Mouse (Mus musculus) kidney, postnatal 10 days (tissue): ENCODE measurements at regions not wholly inside any gene's neighbourhood (a gene's known extent, or its start where the extent isn't known, plus 50 kb on each side); places are given as distances from the start of the nearest gene placed in this dataset.
"Not testable (repeated sequence)": the region's sequence is repeated elsewhere in the genome, so short reads cannot be mapped to it uniquely, and the experiment has no call there.

Experiments used
- DNase-seq: peaks from one replicate; pipeline ENCODE4 v3.0.0; 2021; ENCODE audit warnings: mixed read lengths

DNA sequence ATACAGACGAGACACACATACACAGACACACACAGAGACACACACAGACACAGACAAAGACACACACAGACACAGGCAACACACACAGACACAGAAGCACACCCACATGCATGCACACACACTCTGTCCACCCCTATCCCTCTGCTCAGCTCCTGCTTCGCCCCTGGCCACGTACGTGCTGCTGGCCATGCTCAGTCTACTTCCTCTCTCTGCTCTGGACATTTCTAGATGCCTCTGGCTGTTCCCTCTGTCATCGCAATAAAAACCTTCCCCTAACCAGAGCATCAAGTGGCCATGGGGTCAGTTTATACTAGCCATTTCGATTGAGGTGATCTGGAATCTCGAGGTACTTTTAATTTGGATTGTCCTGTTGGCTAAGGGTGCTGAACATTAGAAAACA is 118.9 kb upstream of the Slc38a2 start:
- no peak for DNase-seq

DNA sequence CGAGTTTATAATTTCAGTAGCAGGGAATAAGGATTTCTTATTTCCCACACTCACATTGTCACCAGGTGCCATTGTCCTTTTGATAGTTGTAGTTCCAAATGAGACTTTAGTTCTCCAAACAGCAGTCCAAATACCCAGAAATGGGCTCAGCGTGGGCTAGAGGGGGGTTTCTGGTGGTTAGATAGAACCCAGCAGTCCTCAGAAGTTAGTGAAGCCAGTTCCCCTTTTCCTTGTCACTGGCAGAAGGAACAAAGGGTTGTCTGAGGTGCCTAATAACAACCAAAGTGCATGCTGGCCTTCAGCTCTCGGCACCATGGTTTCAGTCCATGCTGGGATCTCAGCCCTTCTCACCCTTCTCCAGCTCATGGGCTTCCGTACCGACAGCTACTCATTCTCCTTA is 118.1 kb upstream of the Slc38a2 start:
- DNase-seq: no peak

DNA sequence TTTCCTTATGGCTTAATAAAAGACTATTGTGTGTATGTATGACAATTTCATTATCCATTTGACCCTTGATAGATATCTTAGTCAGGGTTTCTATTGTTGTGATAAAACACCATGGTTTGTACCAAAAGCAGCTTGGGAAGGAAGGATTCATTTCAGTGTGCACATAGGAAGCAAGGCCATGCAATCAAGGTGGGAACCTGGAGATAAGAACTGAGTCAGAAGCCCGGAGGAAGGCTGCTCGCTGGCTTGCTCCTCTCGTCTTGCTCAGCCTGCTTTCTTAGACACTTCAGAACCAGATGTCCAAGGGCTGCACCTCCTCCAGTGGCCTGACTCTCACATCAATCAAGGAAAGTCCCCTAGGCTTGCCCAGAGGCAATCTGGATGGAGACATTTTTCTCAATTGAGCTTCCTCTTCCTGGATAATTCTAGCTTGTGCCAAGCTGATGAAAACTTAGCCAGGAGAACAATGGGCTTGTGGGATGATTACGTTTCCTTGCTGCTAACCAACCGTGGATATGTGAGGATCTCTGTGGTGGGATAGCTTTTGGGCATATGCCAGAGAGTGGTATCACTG is 117.6 kb upstream of the Slc38a2 start:
- no peak for DNase-seq

DNA sequence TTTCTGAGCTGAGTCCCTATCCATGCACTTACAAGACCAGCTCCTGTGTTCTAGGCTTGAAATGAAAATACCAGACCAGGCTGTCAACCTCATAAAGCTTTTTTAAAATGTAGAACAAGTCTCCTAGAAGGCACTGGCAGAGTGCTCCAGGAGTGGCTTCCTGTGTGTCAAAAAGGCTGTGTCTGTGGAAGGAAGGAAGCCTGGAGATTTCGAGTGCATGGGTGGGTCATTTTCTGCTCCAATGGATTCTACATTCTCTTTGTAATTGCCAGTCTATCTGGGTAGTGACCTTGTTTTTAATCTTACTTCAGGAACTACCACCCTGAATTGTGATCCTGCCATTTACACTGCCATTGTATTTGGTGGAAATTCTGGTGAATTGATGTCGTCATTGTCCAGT is 113.9 kb upstream of the Slc38a2 start:
- DNase-seq: no peak

DNA sequence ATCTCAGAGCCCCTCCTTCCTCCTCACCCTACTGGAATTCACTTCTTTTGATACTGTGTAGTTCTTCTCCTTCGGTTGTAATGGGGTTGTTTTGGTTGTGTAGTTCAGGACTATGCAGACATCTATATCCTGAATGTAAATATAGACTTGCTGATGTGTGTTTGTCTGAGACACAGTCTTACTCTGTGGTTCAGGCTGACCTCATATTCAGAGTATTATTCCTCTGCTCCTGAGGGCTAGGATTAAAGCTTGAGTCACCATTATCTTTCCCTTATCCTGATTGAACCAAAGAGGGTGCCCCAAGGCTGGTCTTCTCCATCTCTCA is 103.2 kb upstream of the Slc38a2 start:
- no peak for DNase-seq

DNA sequence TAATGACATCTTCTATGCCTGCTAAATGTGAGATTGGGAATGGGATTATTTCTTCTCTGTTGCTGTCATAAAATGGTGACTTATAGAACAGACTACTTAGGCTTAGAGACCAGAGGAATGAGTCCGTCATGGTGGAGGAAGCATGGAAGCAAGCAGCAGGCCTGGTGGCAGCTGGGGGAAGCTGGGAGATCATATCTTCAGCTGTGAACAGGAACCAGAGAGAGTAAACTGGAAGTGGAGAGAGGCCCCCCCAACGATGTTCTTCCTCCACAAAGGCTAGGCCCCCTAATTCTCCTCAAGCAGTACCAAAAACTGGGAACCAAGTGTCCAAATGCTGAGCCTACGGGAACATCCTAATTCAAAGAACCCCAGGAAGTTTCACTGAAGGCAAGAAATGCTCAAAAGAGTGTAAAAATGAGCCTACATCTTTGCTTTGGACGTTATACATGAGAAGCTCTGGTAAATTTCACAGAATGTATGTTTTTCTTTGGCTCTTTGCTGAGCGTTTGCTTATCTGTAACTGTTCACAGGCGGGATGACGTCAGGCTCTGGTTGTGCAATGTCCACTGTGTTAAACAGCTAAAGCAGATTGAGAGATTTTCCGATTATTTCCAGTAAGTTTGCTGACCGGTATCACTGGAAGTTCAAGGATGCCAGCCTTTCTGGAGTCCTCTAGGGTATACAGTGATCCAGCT is 102.7 kb upstream of the Slc38a2 start:
- DNase-seq: peak; percentile 29

DNA sequence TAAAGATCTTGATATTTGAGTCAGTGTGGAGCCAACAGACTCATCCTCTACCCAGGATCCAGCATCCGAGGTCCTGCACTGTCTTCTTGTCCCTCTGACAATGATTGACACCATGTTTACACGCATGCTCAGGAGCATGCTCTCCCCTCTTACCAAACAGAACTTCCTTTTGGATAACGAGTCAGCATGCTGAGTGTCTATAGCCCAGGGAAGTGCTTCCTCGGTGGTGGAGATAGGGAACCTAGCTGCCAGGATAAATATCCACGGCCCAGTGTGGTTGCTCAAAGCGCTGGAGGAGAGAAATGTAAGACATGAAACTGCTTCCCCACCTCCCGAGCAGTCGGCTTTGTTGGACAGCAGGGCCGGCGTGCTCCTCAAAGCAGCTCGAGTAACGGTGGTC is 99.7 kb upstream of the Slc38a2 start:
- peak; percentile 22 for DNase-seq

DNA sequence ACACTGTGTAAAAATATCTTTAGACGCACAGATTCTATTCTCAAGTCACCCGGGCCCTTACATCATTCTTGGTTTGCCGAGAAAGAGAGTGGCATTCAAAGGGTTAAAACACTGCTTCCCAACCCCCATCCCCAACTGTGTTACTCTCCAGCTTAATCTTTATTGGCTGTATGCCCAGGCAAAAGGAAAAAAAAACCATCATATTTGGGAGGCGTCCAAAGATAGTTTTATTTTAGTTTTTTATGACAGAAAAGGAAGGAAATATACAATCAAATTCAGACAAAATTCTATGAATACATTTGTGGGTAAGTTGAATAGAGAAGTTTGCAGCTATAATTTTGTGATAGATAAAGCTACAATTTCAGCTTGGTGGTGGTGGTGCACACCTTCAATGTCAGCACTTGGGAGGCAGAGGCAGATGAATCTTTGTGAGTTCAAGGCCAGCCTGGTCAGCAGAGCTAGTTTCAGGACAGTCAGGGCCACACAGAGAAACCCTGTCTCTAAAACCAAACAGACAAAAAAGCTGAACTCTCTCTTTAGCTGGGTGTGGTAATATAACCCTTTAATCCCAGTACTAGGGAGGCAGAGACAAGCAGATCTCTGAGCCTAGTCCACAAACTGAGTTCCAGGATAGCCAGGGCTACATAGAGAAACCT is 98.2 kb upstream of the Slc38a2 start:
- peak; percentile 59 for DNase-seq

DNA sequence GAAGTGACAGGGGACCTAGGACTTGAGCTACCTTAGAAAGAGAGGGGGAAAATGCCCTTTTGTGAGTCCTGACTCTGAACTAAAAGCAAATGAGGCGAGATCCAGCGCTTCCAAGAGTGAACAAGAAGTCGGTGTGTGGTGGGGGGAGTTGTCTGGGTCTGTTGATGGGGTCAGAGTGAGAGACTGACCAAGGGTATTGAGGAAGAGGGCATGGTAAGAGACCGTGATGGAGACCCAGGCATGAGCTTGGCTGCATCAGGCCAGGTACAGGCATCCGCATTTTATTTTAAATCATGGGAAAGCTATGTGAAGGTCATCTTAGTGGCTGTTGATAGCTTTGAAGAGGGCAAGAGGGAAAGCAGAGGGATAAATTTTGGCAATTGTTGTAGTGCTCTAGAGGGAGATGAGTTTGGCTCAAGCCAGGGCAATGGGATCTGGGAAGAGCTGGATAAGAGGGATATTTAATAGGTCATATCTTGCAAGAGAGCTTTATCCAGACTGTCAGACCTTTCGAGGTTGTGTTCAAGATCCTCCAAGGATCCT is 94.7 kb upstream of the Slc38a2 start:
- no peak for DNase-seq

DNA sequence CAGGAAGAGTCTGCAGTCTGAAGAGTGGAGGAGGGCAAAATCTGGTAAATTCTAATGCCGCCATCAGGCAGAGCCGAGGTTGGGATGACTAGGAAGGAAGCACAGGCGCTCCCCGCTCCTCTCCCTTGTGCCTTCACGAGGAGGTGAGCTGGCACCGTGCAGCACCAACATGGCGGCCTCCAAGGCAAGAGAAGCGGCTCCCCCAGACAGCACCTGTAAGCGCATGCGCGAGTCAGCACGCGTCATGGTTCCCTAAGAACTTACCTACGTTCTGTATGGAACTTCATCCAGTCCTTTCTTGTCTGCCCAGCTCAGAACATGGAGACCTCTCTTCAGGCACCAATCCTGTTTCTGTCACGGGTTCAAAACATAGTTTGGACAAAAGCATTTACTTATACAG is 93.7 kb upstream of the Slc38a2 start:
- DNase-seq: no peak

DNA sequence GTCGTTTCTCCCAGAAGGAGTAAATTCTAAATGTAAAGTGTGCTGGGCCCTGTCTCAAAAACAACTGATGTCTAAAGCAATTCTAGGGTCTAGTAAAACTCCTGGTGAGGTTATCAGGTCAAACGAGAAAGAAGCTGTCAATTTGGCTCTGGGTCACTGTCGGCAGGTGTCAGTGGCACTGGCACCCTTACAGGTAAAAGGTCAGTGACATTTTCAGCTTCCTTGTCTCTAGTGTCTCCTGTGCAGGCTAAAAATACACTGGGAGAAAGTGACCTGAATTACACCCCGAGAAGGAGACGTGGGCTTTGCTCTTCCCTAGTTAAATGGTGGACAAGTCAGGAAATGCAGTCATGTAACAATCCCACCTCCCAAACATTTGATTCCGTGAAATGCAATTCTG is 91.8 kb upstream of the Slc38a2 start:
- DNase-seq: no peak

DNA sequence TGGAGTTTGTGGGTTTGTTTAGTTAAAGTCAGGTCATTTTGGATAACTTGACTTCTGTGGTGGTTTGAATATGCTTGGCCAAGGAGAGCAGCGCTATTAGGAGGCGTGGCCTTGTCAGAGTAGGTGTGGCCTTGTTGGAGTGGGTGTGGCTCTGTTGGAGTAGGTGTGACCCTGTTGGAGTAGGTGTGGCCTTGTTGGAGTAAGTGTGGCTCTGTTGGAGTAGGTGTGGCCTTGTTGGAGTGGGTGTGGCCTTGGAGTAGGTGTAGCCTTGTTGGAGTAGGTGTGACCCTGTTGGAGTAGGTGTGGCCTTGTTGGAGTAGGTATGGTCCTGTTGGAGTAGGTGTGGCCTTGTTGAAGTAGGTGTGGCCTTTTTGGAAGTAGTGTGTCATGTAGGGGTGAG is 88.4 kb upstream of the Slc38a2 start:
- DNase-seq: not testable (repeated sequence)

DNA sequence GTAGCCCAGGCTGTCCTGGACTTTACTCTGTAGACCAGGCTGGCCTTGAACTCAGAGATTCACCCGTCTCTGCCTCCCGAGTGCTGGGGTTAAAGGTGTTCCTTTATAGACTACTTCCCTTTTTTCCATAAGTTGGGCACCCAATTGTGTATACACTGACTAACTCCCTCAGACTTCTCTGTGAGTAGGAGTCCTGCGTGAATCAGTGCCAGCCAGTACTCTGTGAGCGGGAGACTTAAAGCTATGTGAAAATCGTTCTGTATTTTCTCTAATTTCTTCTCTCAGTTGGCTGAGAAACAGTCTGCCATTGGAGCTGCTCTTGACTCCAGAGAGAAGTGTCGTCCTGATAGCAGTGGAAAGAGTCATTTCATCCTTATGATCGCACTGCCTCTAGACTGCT is 85.0 kb upstream of the Slc38a2 start:
- peak; percentile 0 for DNase-seq

DNA sequence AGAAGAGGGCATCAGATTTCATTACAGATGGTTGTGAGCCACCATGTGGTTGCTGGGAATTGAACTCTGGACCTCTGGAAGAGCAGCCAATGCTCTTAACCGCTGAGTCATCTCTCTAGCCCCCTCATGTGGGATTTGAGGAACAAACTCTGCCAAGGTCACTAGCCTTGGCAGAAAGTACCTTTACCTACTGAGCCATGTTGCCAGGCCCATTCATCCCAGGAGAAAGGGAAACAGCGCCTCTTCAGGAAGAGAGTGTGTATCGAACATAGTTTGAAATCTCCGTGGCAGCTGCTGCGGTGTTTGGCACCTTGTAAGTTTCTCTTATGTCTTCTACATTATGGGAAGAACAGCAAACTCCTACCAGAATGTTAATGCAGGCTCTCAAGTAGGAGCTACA is 82.0 kb upstream of the Slc38a2 start:
- no peak for DNase-seq

DNA sequence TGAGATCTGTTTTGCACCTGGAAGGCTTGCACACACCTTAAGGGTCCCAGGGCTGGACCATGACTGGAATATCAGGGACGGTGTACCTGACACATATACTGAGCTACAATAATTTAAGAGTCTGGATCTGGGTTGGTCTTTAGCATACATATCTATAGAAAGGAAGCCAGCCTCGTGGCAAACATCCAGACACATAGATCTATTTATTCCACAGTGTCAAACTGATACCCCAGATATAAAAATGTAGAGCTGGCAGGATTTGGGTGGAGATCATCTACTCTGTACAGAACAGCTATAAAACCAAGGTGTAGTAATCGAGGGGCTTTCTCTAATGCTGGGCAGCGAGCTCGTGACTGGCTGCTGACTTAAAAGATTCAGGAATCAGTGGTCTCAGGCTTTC is 81.1 kb upstream of the Slc38a2 start:
- DNase-seq: no peak

DNA sequence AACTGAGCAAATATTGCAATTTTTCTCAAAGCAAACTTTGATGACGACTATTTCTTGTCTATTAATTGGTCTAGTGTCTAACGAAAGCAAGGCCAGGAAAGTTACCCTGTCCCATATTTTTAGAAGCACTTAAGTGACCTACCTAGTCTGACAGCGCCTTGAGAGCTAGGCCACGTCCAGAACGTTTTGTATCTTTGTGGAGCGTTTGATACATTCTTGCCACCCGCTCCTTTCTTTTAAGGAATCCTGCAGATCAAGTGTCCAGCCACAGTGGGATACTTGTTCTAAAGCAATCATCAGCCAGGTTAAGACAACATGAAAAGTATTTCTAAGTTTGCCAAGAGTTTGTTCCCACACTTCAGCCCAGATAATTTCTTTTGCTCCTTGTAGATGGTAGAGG is 79.8 kb upstream of the Slc38a2 start:
- DNase-seq: no peak

DNA sequence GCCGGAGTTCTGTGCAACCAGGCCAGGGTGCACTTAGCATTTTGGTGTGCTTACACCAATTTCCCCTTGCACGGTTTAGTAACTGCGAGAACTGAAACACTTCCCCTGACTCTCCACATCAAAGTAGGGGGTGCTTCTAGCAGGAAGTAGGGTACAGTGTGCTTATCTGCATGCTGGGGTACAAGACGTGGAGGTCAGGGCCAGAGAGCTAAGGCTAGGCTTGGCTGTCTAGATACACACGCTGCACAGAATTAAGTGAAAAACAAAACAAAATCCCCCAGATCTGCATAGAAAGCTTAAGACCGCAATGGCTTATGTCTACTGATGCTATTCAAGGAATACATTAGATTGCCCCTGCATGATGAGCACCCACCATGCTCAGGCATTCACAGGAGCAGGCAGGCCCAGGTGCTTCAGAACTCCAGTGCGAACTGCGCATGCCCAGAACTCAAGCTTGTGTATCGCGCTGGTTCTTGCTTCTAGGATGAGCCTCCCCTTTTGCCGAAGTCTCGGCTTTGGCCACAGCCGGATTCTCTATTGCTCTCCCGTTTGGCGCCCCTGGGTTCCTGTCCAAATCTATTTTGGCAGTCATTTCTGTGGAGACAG is 78.9 kb upstream of the Slc38a2 start:
- DNase-seq: no peak

DNA sequence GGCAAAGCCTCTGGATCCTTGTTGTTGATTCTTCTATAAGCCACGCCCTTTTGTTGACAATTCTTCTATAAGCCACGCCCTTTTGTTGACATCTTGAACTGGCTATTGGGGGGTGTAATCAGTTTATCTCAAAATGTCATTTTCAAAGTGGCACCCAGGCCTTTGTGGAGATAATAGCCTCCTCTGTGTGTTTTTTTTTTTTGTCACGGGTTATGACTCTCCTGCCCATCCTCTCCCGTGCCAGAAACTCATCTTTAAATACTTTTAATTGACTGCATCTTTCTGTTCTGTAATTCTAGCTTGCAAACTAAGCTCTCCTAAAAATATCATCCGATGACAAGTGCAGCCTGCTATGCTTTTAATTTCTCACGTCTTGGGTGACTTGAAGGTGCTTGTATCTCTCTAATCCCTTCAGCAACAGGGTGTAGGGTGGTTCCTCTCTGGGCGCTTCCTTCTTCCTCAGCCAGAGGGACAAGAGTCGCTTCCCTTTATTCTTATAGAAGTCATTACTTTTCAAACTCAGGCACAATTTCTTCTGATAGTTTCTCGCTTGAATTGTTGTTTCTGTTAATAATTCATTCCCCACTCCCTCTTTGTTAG is 77.0 kb upstream of the Slc38a2 start:
- no peak for DNase-seq

DNA sequence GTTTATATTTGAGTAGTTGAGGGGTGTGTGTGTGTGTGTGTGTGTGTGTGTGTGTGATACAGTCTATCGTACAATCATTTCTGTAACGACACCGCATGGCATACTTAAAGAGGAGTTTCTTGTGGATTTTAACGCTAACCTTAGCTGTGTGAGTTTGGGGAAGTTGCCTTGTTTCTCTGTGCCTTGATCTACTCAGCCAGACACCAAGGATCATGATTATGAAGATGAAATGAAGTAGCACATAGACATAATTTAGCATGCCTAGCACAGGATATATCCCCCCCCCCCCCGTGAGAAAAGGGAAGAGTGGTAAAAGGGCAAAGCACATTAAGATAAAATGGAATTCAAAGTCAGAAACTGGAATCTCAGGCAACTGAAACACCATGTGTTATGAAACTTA is 75.6 kb upstream of the Slc38a2 start:
- no peak for DNase-seq

DNA sequence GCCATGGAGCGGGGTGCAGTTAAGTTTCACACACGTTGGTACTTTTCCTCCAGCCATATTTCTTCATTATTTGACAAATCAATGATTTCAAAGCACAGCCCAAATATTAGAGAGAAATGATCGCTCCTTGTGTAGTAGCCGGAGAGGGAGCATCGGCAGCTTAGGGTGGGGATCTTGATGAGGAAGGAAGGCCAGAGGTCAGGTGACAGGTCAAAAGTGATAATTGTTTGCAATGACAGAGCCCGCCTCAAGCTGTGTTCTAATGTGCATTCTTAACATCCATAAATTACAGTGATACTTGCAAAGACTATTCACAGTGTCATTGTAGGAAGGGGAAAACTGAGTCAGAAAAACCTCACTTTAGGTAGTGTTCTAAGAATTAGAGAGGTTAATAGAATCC is 75.1 kb upstream of the Slc38a2 start:
- DNase-seq: no peak

DNA sequence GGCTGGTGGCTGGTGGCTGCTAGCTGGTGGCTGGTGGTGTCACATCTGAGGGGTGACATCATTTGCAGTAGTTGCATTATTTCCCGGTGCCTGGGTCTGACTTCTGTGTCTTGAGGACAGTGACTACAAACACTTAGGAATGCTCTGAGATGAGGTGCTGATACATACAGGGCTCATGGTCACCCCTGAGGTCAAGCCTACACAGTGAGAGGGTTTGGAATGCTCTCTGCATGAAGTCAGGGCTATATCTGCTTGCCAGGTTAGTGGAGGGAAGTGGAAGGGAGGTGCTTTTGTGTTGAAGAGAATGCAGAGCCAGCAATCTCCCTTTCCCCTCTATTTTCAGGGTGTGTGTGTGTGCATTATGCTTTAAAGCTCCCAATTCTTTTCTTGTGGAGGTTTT is 74.1 kb upstream of the Slc38a2 start:
- no peak for DNase-seq

DNA sequence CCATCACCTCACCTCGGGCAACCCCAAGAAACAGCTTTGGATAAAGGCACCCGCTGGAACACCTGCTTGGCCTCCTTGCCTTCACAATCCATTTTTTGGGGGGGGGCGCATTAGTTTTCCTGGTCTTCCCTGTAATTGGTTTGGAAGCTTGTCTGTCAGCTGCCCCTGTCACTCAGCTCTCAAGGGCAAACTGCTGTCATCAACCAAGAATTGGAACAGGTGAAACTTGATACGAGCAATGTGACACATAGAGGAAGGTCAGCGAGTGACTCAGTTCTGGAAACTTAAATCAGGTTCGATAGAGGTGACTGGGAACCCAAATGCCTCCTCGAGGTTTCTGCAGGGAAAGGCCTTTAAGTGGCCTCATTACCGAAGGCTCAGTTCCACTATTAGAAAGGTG is 73.2 kb upstream of the Slc38a2 start:
- no peak for DNase-seq

DNA sequence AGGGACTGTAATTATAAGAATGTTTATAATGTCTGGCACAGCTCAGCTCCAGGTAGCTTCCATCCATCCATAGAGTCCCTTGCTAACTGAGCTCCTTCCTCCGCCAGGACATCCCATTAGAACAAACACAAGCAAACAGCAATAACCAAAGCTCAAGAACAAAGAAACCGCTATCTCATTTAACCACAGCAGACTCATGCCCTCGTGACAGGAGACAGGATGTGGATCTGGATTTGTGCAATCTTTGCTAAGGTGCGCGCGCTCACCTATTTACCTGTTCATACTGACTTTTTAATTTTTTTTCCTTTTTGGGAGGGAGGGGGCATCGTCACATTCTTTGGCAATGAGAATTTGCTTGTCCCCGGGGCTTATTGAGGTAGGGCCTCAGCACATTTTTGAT is 71.3 kb upstream of the Slc38a2 start:
- DNase-seq: no peak

DNA sequence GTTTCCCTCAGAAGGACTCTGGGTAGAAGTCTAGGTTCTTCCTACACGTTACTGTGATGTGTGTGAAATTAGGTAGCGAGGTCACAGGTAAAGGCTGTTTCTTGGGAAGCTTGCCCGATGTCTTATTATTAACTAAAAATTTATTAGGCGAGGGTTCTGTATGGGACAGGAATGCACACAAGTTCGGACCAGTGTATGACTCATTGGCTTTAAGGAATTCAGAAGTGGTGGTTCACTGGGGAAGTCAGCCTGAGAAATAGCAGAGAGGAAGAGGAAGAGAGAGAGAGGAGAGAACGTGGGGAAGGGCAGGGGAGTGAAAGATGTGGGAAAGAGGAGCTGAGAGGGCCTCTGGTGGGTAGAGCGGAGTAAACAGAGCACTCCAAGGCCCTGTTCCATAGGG is 70.8 kb upstream of the Slc38a2 start:
- DNase-seq: no peak
